Mouse (Mus musculus): ENCODE data around the gene Col4a1. TPM values are rescaled to one million over a fixed set of nuclear protein-coding genes. Genes with fewer than 3 reads are reported as not detected.
A peak's percentile ranks its signal among the peaks of the same experiment; 100 is the strongest.

The Col4a1 gene
- polyA plus RNA-seq, 1 experiment from 2014 or later: 68.6 TPM

DNA sequence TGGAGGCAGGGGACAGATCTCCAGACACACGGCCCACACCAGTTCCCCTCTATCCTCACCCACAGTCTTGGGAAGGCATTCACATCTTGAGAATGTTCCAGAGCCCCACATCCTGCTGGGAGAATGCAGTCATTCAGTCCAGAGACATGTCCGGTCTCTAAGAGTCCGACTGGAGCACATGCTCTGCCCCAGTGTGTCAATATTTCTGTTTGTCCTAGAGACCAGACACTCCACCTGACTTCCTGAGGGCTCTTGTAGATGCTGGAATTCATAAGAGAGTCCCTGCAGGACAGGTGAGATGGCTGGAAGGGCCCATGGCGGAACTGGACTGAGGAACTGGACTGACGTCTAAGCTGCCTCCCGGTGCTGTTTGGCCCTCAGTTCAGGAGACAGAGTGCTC, 38.7 kb upstream of the Col4a1 start:
- no peak overlapping the region for H3K4me3 ChIP-seq (ENCODE audit: low read length)
- whole genome bisulfite sequencing: 87% methylated on average over 6 of the region's 6 CpGs
- ATAC-seq: no peak
- no peaks in the 10 kb centered on the region for H3K27me3 ChIP-seq (replicated peaks; ENCODE audit: control insufficient read depth, insufficient read depth, low read length)
- no peak overlapping the region for H3K9ac ChIP-seq (ENCODE audit: low read depth, low read length)
- no peaks in the 10 kb centered on the region for H3K36me3 ChIP-seq (ENCODE audit: control insufficient read depth, insufficient read depth, low read length)
- no peak overlapping the region for H3K4me2 ChIP-seq (ENCODE audit: low read length)
- no peak overlapping the region for H3K27ac ChIP-seq (ENCODE audit: low read depth, low read length)
- no peaks in the 10 kb centered on the region for H3K4me1 ChIP-seq (ENCODE audit: control insufficient read depth, insufficient read depth, low read depth, low read length)
- no peaks in the 10 kb centered on the region for H3K9me3 ChIP-seq (ENCODE audit: control insufficient read depth, low read length)

GRCm38 (mm10) chr8:11348622-11349021, 36.0 kb upstream of the Col4a1 start:
- no peak overlapping the region for H3K4me2 ChIP-seq (ENCODE audit: low read length)
- no peak overlapping the region for H3K4me3 ChIP-seq (ENCODE audit: low read length)
- no peak overlapping the region for H3K9ac ChIP-seq (ENCODE audit: low read depth, low read length)
- no peak for ATAC-seq
- H3K9me3 ChIP-seq (ENCODE audit: control insufficient read depth, low read length): no peaks in the 10 kb centered on the region
- no peaks in the 10 kb centered on the region for H3K27me3 ChIP-seq (replicated peaks; ENCODE audit: control insufficient read depth, insufficient read depth, low read length)
- no peaks in the 10 kb centered on the region for H3K36me3 ChIP-seq (ENCODE audit: control insufficient read depth, insufficient read depth, low read length)
- WGBS: 83% methylated on average over 11 of the region's 11 CpGs
- no peaks in the 10 kb centered on the region for H3K4me1 ChIP-seq (ENCODE audit: control insufficient read depth, insufficient read depth, low read depth, low read length)
- no peak overlapping the region for H3K27ac ChIP-seq (ENCODE audit: low read depth, low read length)

DNA sequence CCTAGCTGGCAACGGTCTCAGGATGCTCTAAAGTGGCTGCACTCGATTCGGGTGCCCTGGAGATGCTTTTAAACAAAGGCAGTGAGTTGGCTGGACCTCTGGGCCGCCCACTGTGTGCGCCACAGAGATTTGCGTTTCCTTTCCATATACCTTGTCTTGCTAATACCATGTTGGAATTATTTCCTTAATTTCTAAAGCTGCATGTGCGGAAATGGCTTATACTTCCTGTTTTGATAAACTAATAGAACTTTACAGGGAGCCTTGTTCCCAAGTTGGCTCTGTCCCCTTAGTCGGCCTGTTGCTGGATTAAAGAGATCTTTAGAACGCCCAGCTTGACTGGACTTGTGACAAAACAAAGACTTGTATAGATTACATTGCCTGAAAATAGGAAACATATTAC, 35.1 kb upstream of the Col4a1 start:
- H3K9ac ChIP-seq (ENCODE audit: low read depth, low read length): no peak overlapping the region
- no peaks in the 10 kb centered on the region for H3K27me3 ChIP-seq (replicated peaks; ENCODE audit: control insufficient read depth, insufficient read depth, low read length)
- H3K4me3 ChIP-seq (ENCODE audit: low read length): no peak overlapping the region
- no peaks in the 10 kb centered on the region for H3K4me1 ChIP-seq (ENCODE audit: control insufficient read depth, insufficient read depth, low read depth, low read length)
- H3K36me3 ChIP-seq (ENCODE audit: control insufficient read depth, insufficient read depth, low read length): no peaks in the 10 kb centered on the region
- 80% methylated on average over 9 of the region's 9 CpGs for WGBS
- no peaks in the 10 kb centered on the region for H3K9me3 ChIP-seq (ENCODE audit: control insufficient read depth, low read length)
- no peak overlapping the region for H3K27ac ChIP-seq (ENCODE audit: low read depth, low read length)
- H3K4me2 ChIP-seq (ENCODE audit: low read length): no peak overlapping the region
- ATAC-seq: no peak

DNA sequence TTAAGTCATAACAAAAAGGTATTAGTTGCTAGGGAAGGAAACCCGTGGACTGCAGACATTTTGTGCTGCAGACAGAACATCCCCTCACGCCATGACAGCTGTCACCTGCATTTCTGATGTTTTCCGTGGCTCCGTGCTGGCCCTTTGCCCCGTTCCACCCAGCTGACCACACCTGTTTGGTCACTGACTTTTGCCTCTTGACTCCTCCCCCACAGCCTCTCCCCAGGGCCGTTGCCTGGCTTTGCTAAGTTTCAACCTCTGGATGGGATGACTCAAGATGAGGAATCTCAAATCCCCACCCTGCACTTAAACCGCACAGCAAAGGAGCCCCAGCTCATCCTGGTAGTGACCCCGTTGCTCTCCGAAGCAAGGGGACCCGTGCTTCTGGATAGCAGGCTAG, 33.6 kb upstream of the Col4a1 start:
- no peak overlapping the region for H3K27ac ChIP-seq (ENCODE audit: low read depth, low read length)
- WGBS: 91% methylated on average over 10 of the region's 10 CpGs
- no peaks in the 10 kb centered on the region for H3K36me3 ChIP-seq (ENCODE audit: control insufficient read depth, insufficient read depth, low read length)
- H3K4me1 ChIP-seq (ENCODE audit: control insufficient read depth, insufficient read depth, low read depth, low read length): no peaks in the 10 kb centered on the region
- no peak for ATAC-seq
- H3K27me3 ChIP-seq (replicated peaks; ENCODE audit: control insufficient read depth, insufficient read depth, low read length): no peaks in the 10 kb centered on the region
- H3K9me3 ChIP-seq (ENCODE audit: control insufficient read depth, low read length): no peaks in the 10 kb centered on the region
- H3K4me3 ChIP-seq (ENCODE audit: low read length): no peak overlapping the region
- H3K9ac ChIP-seq (ENCODE audit: low read depth, low read length): no peak overlapping the region
- H3K4me2 ChIP-seq (ENCODE audit: low read length): no peak overlapping the region

DNA sequence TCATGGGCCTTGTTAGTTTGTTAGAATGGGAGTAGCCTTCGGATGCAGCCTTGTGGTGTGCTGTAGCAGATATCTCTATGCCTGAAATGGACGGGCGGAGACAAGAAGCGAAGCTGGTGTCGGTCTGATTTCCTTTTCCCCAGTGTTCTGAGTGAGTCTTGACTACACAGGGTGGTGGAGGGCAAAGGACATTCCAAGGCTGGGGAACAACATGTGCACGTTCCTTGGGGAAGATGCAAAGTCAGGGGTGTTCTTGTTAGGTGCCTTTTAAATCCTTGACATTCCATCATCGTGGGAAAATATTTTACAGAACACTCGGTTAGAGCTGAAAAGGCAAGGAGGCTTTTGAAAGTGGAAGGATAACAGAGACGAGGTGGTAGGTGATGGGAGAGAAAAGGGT, 31.8 kb upstream of the Col4a1 start:
- H3K27ac ChIP-seq (ENCODE audit: low read depth, low read length): no peak overlapping the region
- ATAC-seq: no peak
- no peaks in the 10 kb centered on the region for H3K36me3 ChIP-seq (ENCODE audit: control insufficient read depth, insufficient read depth, low read length)
- 88% methylated on average over 9 of the region's 9 CpGs for WGBS
- H3K9ac ChIP-seq (ENCODE audit: low read depth, low read length): no peak overlapping the region
- H3K27me3 ChIP-seq (replicated peaks; ENCODE audit: control insufficient read depth, insufficient read depth, low read length): no peaks in the 10 kb centered on the region
- no peak overlapping the region for H3K4me3 ChIP-seq (ENCODE audit: low read length)
- H3K4me2 ChIP-seq (ENCODE audit: low read length): no peak overlapping the region
- no peaks in the 10 kb centered on the region for H3K4me1 ChIP-seq (ENCODE audit: control insufficient read depth, insufficient read depth, low read depth, low read length)
- H3K9me3 ChIP-seq (ENCODE audit: control insufficient read depth, low read length): no peaks in the 10 kb centered on the region

GRCm38 (mm10) chr8:11341111-11341566, 28.5 kb upstream of the Col4a1 start:
- H3K27me3 ChIP-seq (replicated peaks; ENCODE audit: control insufficient read depth, insufficient read depth, low read length): no peaks in the 10 kb centered on the region
- H3K27ac ChIP-seq (ENCODE audit: low read depth, low read length): no peak overlapping the region
- no peaks in the 10 kb centered on the region for H3K9me3 ChIP-seq (ENCODE audit: control insufficient read depth, low read length)
- H3K4me1 ChIP-seq (ENCODE audit: control insufficient read depth, insufficient read depth, low read depth, low read length): peaks cover 2% of the 10 kb centered on the region; the same call in 1 of the 2 replicates
- H3K4me3 ChIP-seq (ENCODE audit: low read length): no peak overlapping the region
- ATAC-seq: no peak
- 86% methylated on average over 3 of the region's 3 CpGs for WGBS
- H3K36me3 ChIP-seq (ENCODE audit: control insufficient read depth, insufficient read depth, low read length): no peaks in the 10 kb centered on the region
- no peak overlapping the region for H3K4me2 ChIP-seq (ENCODE audit: low read length)
- H3K9ac ChIP-seq (ENCODE audit: low read depth, low read length): no peak overlapping the region

GRCm38 (mm10) chr8:11340310-11341110, 27.9 kb upstream of the Col4a1 start:
- Histone ChIP-seq H3K4me3 (ENCODE audit: low read length) (no peak overlapping the region), H3K9ac (ENCODE audit: low read depth, low read length) (no peak overlapping the region), H3K9me3 (ENCODE audit: control insufficient read depth, low read length) (no peaks in the 10 kb centered on the region), H3K4me2 (ENCODE audit: low read length) (no peak overlapping the region), H3K27ac (ENCODE audit: low read depth, low read length) (no peak overlapping the region), H3K27me3 (replicated peaks; ENCODE audit: control insufficient read depth, insufficient read depth, low read length) (no peaks in the 10 kb centered on the region), H3K4me1 (ENCODE audit: control insufficient read depth, insufficient read depth, low read depth, low read length) (peaks cover 4% of the 10 kb centered on the region; the same call in 1 of the 2 replicates), H3K36me3 (ENCODE audit: control insufficient read depth, insufficient read depth, low read length) (no peaks in the 10 kb centered on the region)
- ATAC-seq: peak; percentile 61; the same call in 1 of the 2 replicates
- WGBS: 73% methylated on average over 12 of the region's 12 CpGs

- Histone ChIP-seq H3K4me1 (ENCODE audit: control insufficient read depth, insufficient read depth, low read depth, low read length) (peaks cover 4% of the 10 kb centered on the region; the same call in 1 of the 2 replicates), H3K9me3 (ENCODE audit: control insufficient read depth, low read length) (no peaks in the 10 kb centered on the region), H3K27ac (ENCODE audit: low read depth, low read length) (no peak overlapping the region), H3K27me3 (replicated peaks; ENCODE audit: control insufficient read depth, insufficient read depth, low read length) (no peaks in the 10 kb centered on the region), H3K4me3 (ENCODE audit: low read length) (no peak overlapping the region), H3K36me3 (ENCODE audit: control insufficient read depth, insufficient read depth, low read length) (no peaks in the 10 kb centered on the region), H3K9ac (ENCODE audit: low read depth, low read length) (no peak overlapping the region), H3K4me2 (ENCODE audit: low read length) (no peak overlapping the region)
- 74% methylated on average over 9 of the region's 9 CpGs for WGBS
- no peak for ATAC-seq
These were observed 25.9 kb upstream of the Col4a1 start for GRCm38 (mm10) chr8:11338507-11338906.

GRCm38 (mm10) chr8:11337642-11338041, 25.0 kb upstream of the Col4a1 start:
- Histone ChIP-seq H3K27me3 (replicated peaks; ENCODE audit: control insufficient read depth, insufficient read depth, low read length) (no peaks in the 10 kb centered on the region), H3K36me3 (ENCODE audit: control insufficient read depth, insufficient read depth, low read length) (no peaks in the 10 kb centered on the region), H3K4me2 (ENCODE audit: low read length) (no peak overlapping the region), H3K9ac (ENCODE audit: low read depth, low read length) (no peak overlapping the region), H3K4me1 (ENCODE audit: control insufficient read depth, insufficient read depth, low read depth, low read length) (peaks cover 4% of the 10 kb centered on the region; the same call in 1 of the 2 replicates), H3K9me3 (ENCODE audit: control insufficient read depth, low read length) (no peaks in the 10 kb centered on the region), H3K27ac (ENCODE audit: low read depth, low read length) (no peak overlapping the region; the same call in 1 of the 2 replicates), H3K4me3 (ENCODE audit: low read length) (no peak overlapping the region)
- WGBS: 86% methylated on average over 10 of the region's 10 CpGs
- no peak for ATAC-seq

Data from hindbrain, embryonic 16.5 days (tissue).